Mouse (Mus musculus): ENCODE data around the gene Kat8.
A peak's percentile ranks its signal among the peaks of the same experiment; 100 is the strongest.
"Not testable (repeated sequence)": the region's sequence is repeated elsewhere in the genome, so short reads cannot be mapped to it uniquely, and the experiment has no call there.

Kat8 gene

DNA sequence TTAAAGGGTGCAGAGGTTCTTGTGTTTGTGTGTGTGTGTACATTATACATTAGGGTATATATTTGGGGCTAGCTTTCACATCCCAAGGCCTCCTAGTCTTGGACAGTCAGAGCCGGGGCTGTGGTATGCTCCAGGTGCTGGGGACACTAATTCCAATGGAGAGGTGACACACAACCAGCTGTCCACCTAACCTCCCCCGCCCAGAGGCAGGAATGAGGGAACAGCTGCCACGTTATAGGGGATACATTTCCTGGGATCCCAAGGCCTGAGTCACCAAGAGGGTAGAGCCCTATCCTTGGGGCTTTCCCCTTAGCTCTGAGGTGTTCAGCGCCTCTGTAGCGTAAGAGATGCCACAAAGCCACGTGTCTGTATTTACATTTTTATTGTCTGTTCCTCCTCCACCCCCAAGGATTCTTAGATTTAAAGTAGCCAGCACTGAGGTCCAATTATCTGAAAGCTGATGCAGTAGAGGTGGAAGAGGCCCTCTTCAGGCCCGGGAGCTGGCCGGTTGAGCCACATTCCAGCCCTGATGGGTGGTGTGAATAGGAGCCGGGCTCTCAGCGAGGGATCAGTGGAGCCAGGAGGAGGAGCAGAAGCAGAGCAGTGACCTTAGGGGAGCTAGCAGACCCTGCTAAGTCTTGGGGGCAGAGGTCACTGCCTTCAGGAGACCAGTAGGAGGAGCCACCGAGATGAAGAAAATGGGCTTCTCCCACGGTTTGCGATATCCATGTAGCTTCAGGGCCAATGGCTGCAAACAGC lies 20.1 kb downstream of the Kat8 start:
- DNase-seq (ENCODE audit: low spot score) = no peak

DNA sequence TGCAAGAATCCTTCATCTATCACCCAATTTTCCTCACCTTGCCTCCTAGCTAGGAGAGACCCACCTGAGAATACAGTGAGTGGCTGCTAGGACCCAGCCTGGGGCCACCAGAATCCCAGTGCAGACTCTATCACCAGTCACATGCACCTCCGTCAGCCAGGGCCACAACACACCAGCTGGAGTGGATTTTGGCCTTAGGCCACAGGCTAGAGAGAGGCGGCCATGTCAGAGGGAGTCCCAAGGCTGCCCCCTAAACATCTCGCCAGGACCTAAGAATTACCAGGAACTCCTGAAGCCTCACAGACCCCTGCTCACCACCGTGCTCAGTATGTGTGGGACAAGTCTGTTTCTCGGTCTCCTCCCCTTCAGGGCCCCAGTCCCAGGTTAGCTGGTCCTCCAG lies 21.8 kb downstream of the Kat8 start:
- DNase-seq (ENCODE audit: low spot score) = no peak

DNA sequence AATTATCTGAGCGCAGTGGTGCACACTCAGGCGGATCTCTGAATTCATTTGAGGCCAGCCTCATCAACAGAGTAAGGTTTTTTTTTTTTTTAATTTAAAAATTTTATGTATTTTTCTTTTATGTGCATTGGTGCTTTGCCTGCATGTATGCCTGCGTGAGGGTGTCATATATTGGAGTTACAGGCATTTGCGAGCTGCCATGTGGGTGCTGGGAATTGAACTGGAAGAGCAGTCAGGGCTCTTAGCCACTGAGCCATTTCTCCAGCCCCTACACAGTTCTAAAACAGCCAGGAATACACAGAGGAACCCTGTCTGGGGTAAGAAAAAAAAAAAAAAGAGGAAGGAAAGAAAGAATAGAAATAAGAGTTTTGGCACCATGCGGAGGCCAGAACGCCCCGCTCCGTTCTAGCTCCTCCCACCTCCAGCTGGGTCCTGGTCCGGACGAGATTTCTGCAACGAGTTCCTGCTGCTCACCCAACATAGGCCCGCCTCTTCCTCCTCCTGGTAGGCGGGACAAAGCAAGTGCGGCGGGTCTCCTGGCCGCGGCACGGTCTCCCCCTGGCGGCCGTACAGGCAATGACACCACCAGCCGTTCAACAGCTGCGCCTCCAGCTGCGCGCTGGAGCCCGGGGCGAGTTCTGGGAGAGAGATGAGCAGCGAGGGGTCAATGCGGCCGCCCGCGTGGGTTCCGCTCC lies 22.9 kb downstream of the Kat8 start:
- peak; percentile 77 for DNase-seq (ENCODE audit: low spot score)

DNA sequence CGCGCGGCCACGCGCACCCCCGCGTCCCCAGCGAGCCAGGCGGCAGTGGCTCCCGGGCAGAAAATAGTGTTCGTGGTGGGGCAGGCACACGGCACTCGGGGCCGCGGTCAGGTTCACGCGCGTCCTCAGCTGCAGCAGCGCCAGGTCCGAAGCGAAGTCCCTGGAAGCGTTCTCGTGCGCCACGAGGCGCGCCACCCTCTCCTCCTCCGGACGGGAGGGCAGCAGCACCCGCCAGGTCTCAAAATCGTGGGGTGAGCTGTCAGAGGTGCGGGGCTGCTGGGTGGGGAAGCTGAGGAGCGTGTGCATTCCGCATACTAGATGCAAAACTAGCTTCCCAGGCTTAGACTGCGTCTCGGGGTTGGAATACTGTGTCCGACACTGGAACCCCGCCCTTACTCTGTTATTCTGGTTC lies 23.4 kb downstream of the Kat8 start:
- no peak for DNase-seq (ENCODE audit: low spot score)

DNA sequence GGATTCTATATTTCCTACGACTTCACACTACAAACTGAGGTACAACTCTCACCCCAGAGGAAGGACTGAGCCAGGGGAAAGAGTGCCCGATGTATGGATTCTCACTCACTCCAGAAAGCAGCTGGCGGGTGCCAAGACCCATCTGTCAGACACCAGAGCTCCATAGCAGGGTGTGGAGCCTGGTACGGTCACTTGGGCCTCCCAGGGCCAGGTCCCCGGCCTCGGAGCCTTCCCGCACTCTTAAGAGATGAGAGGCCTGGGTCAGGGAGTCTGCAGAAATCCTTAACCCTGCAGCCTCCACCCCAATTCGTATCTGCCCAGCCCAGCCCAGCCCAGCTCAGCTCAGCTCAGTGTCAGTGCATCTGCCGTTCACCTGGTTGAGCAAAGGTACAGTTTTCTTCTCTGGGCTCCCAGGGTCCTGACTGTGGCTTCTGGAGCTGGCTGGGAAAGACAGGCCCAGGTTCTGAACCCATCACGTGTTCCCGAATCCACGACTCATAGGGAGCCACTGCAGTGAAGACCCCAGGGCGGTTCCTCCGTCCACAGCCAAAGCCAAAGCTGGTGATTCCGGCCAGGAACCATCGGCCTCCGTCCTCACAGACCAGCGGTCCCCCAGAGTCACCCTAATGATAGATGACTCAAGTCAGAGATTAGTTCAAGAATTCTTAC lies 24.0 kb downstream of the Kat8 start:
- DNase-seq (ENCODE audit: low spot score) = no peak

DNA sequence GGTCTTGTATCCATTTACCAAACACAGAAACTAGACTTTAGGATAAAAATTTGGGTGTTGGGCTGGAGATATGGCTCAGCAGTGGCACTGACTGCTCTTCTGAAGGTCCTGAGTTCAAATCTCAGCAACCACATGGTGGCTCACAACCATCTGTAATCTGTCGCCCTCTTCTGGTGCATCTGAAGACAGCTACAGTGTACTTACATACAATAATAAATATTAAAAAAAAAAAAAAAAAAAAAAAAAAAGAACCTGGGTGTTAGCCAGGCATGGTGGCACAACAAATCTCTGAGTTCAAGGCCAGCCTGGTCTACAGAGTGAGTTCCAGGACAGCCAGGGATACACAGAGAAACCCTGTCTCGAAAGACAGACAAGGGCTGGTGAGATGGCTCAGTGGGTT lies 29.8 kb downstream of the Kat8 start:
- not testable (repeated sequence) for DNase-seq (ENCODE audit: low spot score)

DNA sequence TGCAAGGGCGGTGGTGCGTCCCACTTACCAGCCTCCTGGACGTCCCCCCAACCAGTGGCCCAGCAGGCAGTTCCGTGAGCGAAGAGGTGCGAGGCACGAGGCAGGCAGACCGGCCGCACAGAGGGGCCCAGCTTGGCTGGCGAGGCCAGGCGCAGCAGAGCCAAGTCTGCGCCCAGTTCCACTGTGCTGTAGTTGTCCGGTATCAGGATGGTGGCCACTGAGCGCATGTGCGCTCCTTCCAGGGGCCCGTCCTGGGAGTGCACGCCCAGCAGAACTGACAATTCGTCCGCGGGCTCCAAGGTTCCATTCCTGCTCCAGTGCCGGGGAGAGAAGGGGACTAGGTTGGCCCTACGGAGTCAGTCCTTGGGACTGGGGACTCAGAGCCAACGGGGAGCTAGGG lies 32.3 kb downstream of the Kat8 start:
- DNase-seq (ENCODE audit: low spot score) = no peak

DNA sequence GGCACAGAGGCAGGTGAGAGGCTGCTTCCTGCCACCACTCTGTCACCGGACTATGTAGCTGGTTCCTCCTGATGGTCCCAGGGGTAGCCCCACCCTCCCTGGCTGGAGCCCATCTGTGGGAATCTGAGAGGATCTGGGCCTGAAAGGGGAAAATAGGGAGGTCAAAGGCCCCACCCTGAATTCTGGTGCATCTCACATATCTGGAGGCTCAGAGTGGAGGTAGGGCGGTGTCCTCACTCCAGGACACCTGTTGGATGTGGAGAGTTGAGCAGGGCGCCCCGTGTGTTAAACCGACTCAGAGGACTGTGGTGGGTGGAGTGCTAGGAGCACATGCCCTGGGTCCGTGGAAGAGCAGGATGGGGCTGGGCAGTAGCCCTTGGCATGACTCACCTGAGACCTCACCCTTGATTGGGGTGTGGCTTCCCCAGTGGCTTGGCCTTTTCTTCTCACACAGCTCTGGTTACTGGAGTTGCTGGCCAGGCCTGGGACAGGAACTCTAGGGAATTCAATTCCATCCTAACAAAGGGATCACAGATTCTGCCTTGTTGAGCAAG lies 34.2 kb downstream of the Kat8 start, which contains the start of gene Prss36:
TSS of gene Prss36 (minus strand) at position 256 of the 554 bp plus-strand sequence.
- DNase-seq (ENCODE audit: low spot score) = no peak

DNA sequence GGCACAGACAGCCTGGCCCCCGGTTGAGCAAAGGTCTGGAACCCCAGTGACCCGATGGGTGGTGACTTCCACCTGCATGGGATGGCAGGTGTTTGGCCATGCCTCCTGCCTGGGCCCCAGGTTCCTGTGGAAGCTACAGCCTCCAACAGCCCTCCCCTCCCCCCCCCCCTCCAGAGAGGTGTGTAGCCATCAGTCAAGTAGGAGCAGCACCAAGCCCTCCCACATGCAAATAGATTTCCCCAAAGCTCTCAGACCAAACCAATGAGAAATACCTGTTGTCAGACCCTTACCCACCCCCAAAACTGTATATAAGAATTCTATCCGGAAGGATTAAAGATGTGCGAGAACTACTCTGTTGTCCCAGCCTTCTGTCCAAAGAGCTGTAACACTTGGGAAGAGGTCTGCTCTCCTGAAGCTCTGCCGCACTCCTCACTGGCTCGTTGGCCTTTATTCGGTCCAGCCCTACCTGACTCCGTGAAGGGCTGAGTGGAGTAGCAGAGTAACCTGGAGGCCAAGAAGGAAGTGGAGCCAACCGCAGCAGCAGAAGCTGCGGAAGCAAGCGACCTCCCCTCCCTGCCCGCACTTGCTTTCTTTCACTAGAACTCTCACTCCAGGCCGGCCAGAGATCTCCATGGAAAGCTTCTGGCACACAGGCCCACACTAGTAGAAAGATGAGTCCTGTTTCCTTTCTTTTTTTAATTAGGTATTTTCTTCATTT lies 40.7 kb downstream of the Kat8 start:
- no peak for DNase-seq (ENCODE audit: low spot score)

DNA sequence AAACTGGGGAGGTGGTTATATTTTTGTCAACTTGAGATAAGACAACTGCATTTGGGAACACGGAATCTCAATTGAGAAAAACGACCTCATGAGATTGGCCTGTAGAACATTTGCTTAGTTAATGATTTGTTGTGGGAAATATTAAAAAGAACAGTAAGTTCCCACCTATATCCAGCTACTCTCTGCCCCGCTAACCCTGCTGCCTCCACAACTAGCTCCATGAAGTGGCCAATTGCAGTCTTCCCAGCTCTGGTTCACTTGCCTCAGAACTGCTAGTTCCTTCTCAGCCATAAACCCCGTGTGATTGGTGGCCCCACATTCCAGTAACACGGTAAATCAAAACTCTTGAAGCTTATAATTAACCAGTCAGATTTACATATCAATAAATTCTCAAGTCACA lies 47.0 kb downstream of the Kat8 start:
- DNase-seq (ENCODE audit: low spot score) = no peak

DNA sequence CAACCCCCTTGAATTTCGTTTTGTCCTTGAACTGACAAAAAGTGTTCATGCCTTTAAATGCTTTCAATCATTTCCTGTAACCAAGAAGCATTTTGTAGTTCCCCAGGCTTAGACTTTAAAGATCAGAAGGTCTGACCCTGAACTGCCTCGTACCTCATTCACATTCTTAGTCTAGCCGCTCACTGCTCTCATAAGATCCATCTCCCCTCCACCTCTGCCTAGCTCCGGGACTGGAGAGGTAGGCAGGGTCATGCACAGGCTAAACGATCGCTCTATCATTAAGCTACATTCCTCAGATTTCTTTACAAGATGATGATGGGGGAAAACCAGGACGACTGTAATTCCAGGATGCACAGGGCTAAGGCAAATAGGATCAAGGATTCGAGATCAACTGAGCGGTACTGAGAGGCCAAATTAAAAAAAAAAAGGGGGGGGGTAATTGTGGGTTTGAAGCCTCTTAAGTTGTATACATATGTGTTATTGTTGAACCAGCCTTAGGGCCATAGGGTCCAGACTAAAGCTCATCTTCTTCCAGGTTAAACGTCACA lies 54.1 kb downstream of the Kat8 start:
- DNase-seq (ENCODE audit: low spot score) = no peak

DNA sequence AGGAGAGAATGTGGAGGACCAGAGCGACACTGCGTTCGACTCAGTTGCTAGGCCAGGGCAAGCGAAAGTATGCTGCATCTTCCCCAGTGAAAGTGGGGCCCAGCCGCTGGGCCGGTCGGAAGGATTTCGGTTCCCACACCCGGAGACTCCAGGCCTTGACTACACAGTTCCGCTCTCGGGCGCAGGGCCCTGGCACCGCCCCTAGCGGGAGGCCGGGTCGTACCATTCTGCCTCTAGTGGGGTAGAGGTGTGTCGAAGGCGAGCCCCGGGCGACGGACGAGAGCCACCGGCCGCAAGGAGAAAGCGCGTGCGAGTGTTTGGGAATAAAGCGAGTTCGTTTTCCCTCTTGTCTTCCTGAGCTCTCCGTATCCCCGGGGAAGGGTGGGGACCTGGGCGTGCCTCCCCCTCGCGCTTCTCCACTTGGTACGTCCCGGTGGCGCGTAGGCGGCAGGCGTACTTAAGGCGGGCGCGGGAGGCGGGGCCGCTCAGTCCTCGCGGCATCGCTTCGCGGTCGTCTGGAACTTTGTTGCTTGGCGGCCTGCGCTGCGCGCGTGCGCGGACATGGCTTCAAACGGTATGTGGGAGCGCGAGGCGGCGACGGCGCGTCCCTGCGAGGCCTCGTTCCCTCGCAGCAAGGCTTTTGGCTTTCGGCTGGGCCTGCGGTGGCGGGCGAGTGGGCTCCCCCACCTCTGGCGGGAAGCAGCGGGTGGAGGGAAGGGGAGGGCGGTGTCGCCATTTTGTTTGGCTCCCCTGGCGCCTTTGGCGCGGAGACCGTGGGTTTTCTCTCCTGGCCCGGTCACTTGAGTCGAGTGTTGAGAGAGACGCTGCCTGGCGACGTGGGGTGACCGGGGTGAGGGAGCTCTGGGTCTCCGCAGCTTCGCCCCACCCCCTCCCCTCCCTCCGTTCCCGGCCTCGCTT lies 54.9 kb downstream of the Kat8 start, which contains the start of gene Fus:
TSS of gene Fus (plus strand) at position 454 of the 918 bp plus-strand sequence.
- DNase-seq (ENCODE audit: low spot score) = peak; percentile 86

DNA sequence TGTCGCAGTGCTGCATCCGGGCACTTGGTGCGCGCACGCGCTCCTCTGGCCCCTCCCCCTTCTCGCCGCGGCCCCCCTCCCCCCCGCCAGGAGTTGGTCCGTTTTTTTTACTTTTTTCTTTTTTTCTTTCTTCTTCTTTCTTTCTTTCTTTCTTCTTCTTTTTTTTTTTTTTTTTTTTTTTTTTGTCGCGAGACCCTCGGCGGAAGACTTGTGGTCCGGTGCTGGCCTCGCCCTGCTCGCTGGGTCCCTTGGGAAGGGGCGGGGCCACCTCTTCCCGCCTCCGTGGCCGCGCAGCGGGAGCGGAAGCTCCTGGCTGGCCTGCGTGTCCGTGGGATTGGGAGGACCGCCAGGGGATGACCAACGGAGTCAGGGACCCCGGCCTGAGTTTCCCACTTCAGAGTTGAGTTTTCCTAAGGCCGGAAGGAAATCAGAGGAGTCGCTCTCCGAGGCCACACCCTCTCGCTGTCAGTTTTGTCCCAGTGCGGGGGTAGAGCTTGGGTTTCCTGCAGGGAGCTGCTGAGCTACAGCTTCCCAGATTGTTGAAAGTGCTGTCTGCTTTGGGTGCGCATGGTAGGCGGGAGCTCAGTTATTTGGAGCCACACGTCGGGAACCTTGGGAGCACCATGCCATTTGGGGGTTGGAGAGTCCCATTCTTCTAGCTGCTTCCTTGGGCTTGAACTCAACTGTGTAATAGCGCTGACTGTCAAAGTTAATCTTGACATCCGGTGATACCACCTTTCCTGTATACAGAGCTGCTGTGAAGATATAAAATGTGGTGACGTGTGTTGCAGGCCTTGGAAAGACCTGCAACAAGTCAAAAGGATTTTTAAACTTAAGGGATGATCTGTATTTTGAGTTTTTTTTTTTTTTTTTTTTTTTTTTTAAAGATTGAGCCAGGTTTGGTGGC lies 55.9 kb downstream of the Kat8 start:
- DNase-seq (ENCODE audit: low spot score) = peak; percentile 34

DNA sequence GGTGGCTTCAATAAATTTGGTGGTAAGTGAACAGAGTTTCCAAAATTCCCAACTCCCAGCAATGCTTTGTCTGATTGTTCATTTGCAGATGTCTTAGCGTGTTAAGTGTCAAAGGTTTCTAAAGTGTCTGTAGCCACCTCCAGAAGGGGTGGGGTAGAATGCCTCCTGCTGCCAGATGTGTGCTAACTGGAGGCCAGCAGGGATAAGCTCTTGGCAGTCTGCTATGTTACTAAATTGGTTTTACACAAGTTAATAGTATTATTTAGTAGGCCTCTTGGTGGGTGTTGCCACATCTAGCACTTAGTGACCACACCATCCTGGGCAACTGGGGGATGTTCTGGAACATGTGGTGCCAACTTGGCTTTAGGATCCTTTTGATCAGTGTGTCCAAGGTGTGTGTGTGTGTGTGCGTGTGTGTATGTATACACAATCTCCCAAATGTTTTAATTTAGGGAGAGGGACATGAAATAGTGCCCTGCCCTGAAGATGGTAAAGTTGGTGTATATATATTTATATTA lies 62.2 kb downstream of the Kat8 start:
- DNase-seq (ENCODE audit: low spot score) = no peak

Measured in urinary bladder, postnatal 10 days (tissue).